Mouse (Mus musculus) midbrain, embryonic 12.5 days (tissue): ENCODE data around the gene Zfp260. TPM values are rescaled to one million over a fixed set of nuclear protein-coding genes. Genes with fewer than 3 reads are reported as not detected.

Source experiments
- ATAC-seq: fragments of 200-750 bp; cut with Nextera tagmentation; 2 replicates; pipeline ENCODE4 v1.8.0; 2017; ENCODE audit warnings: low read depth, moderate TSS enrichment, moderate library complexity; ENCODE audit not compliant: low FRiP score
- H3K27ac ChIP-seq: fragments of 300-500 bp; sonication (generic); replicated peaks from 2 replicates; pipeline ENCODE4 v1.5.1; 2016; ENCODE audit warnings: mild to moderate bottlenecking
- H3K27me3 ChIP-seq: fragments of 300-500 bp; sonication (generic); 2 replicates; pipeline ENCODE4 v1.6.1; 2016; ENCODE audit warnings: mild to moderate bottlenecking
- H3K36me3 ChIP-seq: fragments of 300-500 bp; sonication (generic); 2 replicates; pipeline ENCODE4 v1.6.1; 2016
- H3K4me1 ChIP-seq: fragments of 300-500 bp; sonication (generic); 2 replicates; pipeline ENCODE4 v1.6.1; 2016
- H3K4me2 ChIP-seq: fragments of 300-500 bp; sonication (generic); replicated peaks from 2 replicates; pipeline ENCODE4 v1.6.1; 2016; ENCODE audit warnings: mild to moderate bottlenecking, moderate library complexity
- H3K4me3 ChIP-seq: fragments of 300-500 bp; sonication (generic); 2 replicates; pipeline ENCODE4 v1.5.1; 2016; ENCODE audit warnings: mild to moderate bottlenecking
- H3K9ac ChIP-seq: fragments of 300-500 bp; sonication (generic); replicated peaks from 2 replicates; pipeline ENCODE4 v1.6.1; 2016; ENCODE audit warnings: mild to moderate bottlenecking, moderate library complexity
- H3K9me3 ChIP-seq: fragments of 300-500 bp; sonication (generic); 2 replicates; pipeline ENCODE4 v1.6.1; 2016; ENCODE audit warnings: mild to moderate bottlenecking
- WGBS: fragments of 180-500 bp; shearing (Covaris S2); methylation state at CpG from one replicate; pipeline ENCODE4 v1.1.7; 2016; 5-methylcytosine and 5-hydroxymethylcytosine counted together
- polyA plus RNA-seq: library from polyadenylated mRNA; unstranded; fragments of >200 nt; fragmentation: Nextera tagmentation; extraction: Ambion mirVana; gene quantifications from 2 replicates; pipeline ENCODE4 v1.2.1, GENCODE M21; 2016

Gene Zfp260
- polyA plus RNA-seq = 134 and 136 TPM in 2 replicates

GRCm38 (mm10) chr7:30094646-30095429, at the start of gene Zfp260:
TSS of gene Zfp260 (plus strand) at chr7:30094777.
- Histone ChIP-seq H3K9ac (peak within 1 kb of the TSS; percentile 83), H3K4me3 (peak within 1 kb of the TSS; percentile 62), H3K4me2 (peak within 1 kb of the TSS; percentile 75), H3K36me3 (peaks cover 21% of the 10 kb centered on the region), H3K9me3 (no peaks in the 10 kb centered on the region), H3K4me1 (peaks cover 26% of the 10 kb centered on the region), H3K27ac (peak within 1 kb of the TSS; percentile 97), H3K27me3 (no peaks in the 10 kb centered on the region)
- under 1% methylated on average over 26 of the region's 26 CpGs for WGBS
- peak; percentile 74 for ATAC-seq

- no peaks in the 10 kb centered on the region for H3K27me3 ChIP-seq
- no peak for ATAC-seq
These were observed 46.5 kb upstream of the Zfp260 start for GRCm38 (mm10) chr7:30048126-30048525.

DNA sequence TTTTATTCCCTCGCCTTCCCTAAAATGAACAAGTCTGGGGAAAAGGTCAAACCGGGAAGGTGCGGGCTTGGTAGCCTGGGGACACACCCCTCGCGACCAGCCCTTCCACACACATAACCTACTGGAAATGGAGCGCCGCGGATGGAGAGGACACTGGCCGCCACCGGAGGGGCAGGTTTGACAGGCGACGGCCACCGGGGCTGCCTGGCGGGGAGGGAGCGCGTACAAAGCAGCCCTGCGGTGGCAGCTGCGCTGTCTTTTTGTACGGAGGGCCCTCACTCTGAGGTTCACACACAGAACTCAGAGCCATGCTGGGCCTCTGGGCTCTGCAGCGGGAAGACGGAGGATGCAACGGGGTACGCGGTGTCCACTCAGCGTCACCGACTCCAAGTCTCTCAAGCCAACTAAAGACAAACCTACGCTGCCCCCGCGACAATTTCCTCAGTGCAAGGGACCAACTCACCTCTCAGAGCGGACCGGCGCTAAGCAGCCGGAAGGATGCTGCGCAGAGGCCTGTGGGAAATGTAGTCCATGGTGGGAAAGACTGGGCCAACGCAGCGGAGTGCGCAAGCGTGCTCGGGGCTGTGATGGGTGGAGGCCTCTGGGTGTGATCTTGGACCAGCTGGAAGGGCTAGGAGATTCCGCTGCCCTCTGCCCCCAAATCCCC, 43.6 kb upstream of the Zfp260 start, which contains the start of gene Zfp14:
Zfp14 (minus strand) TSS at position 499 of the 667 bp plus-strand sequence.
- peak within 1 kb of the TSS; percentile 92 for H3K27ac ChIP-seq
- H3K36me3 ChIP-seq = peaks cover 12% of the 10 kb centered on the region
- no peaks in the 10 kb centered on the region for H3K27me3 ChIP-seq
- H3K9ac ChIP-seq = peak within 1 kb of the TSS; percentile 88
- under 1% methylated on average over 40 of the region's 40 CpGs for WGBS
- peak within 1 kb of the TSS; percentile 72 for H3K4me2 ChIP-seq
- H3K4me1 ChIP-seq = peaks cover 12% of the 10 kb centered on the region
- ATAC-seq = peak; percentile 98
- H3K4me3 ChIP-seq = peak within 1 kb of the TSS; percentile 76
- no peaks in the 10 kb centered on the region for H3K9me3 ChIP-seq

More at GRCm38 (mm10) chr7:30048126-30048525, 46.5 kb upstream of the Zfp260 start:
- WGBS = 94% methylated on average over 4 of the region's 4 CpGs
- H3K4me2 ChIP-seq = no peak overlapping the region
- no peak overlapping the region for H3K27ac ChIP-seq
- no peak overlapping the region for H3K9ac ChIP-seq
- no peaks in the 10 kb centered on the region for H3K36me3 ChIP-seq
- no peaks in the 10 kb centered on the region for H3K9me3 ChIP-seq
- no peak overlapping the region for H3K4me3 ChIP-seq
- H3K4me1 ChIP-seq = peaks cover 12% of the 10 kb centered on the region

- Histone ChIP-seq H3K27me3 (no peaks in the 10 kb centered on the region), H3K4me1 (peaks cover 12% of the 10 kb centered on the region), H3K4me2 (no peak overlapping the region), H3K27ac (no peak overlapping the region), H3K9ac (no peak overlapping the region), H3K36me3 (peaks cover 36% of the 10 kb centered on the region), H3K9me3 (no peaks in the 10 kb centered on the region), H3K4me3 (no peak overlapping the region)
- no peak for ATAC-seq
- WGBS = 15% methylated on average over 3 of the region's 3 CpGs
These were observed 41.0 kb upstream of the Zfp260 start for GRCm38 (mm10) chr7:30053591-30053990.

- Histone ChIP-seq H3K9me3 (no peaks in the 10 kb centered on the region), H3K36me3 (peaks cover 81% of the 10 kb centered on the region), H3K4me2 (no peak overlapping the region), H3K27me3 (no peaks in the 10 kb centered on the region), H3K4me1 (no peaks in the 10 kb centered on the region), H3K4me3 (no peak overlapping the region), H3K9ac (no peak overlapping the region), H3K27ac (no peak overlapping the region)
- ATAC-seq = no peak
- 57% methylated on average over 6 of the region's 6 CpGs for WGBS
These were observed 34.2 kb upstream of the Zfp260 start for GRCm38 (mm10) chr7:30060341-30060740.

- no peaks in the 10 kb centered on the region for H3K4me1 ChIP-seq
- H3K9ac ChIP-seq = no peak overlapping the region
- peaks cover 74% of the 10 kb centered on the region for H3K36me3 ChIP-seq
- H3K27ac ChIP-seq = no peak overlapping the region
- no peaks in the 10 kb centered on the region for H3K9me3 ChIP-seq
- H3K4me3 ChIP-seq = no peak overlapping the region
- WGBS = 89% methylated on average over 5 of the region's 5 CpGs
- no peaks in the 10 kb centered on the region for H3K27me3 ChIP-seq
- ATAC-seq = no peak
- no peak overlapping the region for H3K4me2 ChIP-seq
These were observed 32.1 kb upstream of the Zfp260 start for GRCm38 (mm10) chr7:30062478-30062877.

GRCm38 (mm10) chr7:30064622-30065021, 30.0 kb upstream of the Zfp260 start:
- Histone ChIP-seq H3K4me3 (no peak overlapping the region), H3K36me3 (peaks cover 62% of the 10 kb centered on the region), H3K27me3 (no peaks in the 10 kb centered on the region), H3K27ac (no peak overlapping the region), H3K9ac (no peak overlapping the region), H3K4me2 (no peak overlapping the region), H3K4me1 (no peaks in the 10 kb centered on the region), H3K9me3 (no peaks in the 10 kb centered on the region)
- 73% methylated on average over 5 of the region's 5 CpGs for WGBS
- ATAC-seq = no peak

- WGBS = under 1% methylated on average over 50 of the region's 50 CpGs
These were observed 22.2 kb upstream of the Zfp260 start, which contains the start of gene Zfp82 for GRCm38 (mm10) chr7:30072146-30073028. TSS of gene Zfp82 (minus strand) at chr7:30072900.

GRCm38 (mm10) chr7:30086524-30086923, 8.1 kb upstream of the Zfp260 start:
- H3K9ac ChIP-seq = no peak overlapping the region
- no peak overlapping the region for H3K27ac ChIP-seq
- no peaks in the 10 kb centered on the region for H3K27me3 ChIP-seq
- peaks cover 24% of the 10 kb centered on the region for H3K4me1 ChIP-seq
- H3K36me3 ChIP-seq = peaks cover 49% of the 10 kb centered on the region
- 93% methylated on average over 9 of the region's 9 CpGs for WGBS
- no peaks in the 10 kb centered on the region for H3K9me3 ChIP-seq
- H3K4me3 ChIP-seq = no peak overlapping the region
- H3K4me2 ChIP-seq = no peak overlapping the region
- ATAC-seq = no peak

More at GRCm38 (mm10) chr7:30072146-30073028, 22.2 kb upstream of the Zfp260 start, which contains the start of gene Zfp82:
- Histone ChIP-seq H3K36me3 (peaks cover 23% of the 10 kb centered on the region), H3K27ac (peak within 1 kb of the TSS; percentile 77), H3K4me1 (peaks cover 7% of the 10 kb centered on the region; the same call in 1 of the 2 replicates), H3K4me2 (peak within 1 kb of the TSS; percentile 94), H3K9ac (peak within 1 kb of the TSS; percentile 84), H3K4me3 (peak within 1 kb of the TSS; percentile 81), H3K27me3 (no peaks in the 10 kb centered on the region), H3K9me3 (no peaks in the 10 kb centered on the region)
- peak; percentile 93 for ATAC-seq

GRCm38 (mm10) chr7:30089405-30089804, 5.2 kb upstream of the Zfp260 start:
- peak overlapping the region; percentile 63 for H3K4me3 ChIP-seq
- peak overlapping the region; percentile 62 for H3K4me2 ChIP-seq
- peaks cover 27% of the 10 kb centered on the region for H3K36me3 ChIP-seq
- WGBS = 15% methylated on average over 6 of the region's 6 CpGs
- H3K9me3 ChIP-seq = no peaks in the 10 kb centered on the region
- ATAC-seq = no peak
- no peaks in the 10 kb centered on the region for H3K27me3 ChIP-seq
- peaks cover 29% of the 10 kb centered on the region for H3K4me1 ChIP-seq
- H3K27ac ChIP-seq = no peak overlapping the region
- H3K9ac ChIP-seq = peak overlapping the region; percentile 68
